Mouse (Mus musculus) embryonic facial prominence, embryonic 14.5 days (tissue): ENCODE data around the gene Gse1. TPM values are rescaled to one million over a fixed set of nuclear protein-coding genes. Genes with fewer than 3 reads are reported as not detected.

Experiments used
- ATAC-seq: fragments of 200-750 bp; cut with Nextera tagmentation; 2 replicates; pipeline ENCODE4 v1.8.0; 2017; ENCODE audit warnings: low read depth, moderate number of reproducible peaks, moderate TSS enrichment
- DNase-seq: peaks from one replicate; pipeline ENCODE4 v3.0.0-alpha.2; 2015; ENCODE audit warnings: low spot score
- H3K27ac ChIP-seq: fragments of 300-500 bp; sonication (generic); replicated peaks from 2 replicates; pipeline ENCODE4 v1.5.1; 2014; ENCODE audit warnings: low read depth, mild to moderate bottlenecking, low read length, moderate library complexity
- H3K27me3 ChIP-seq: fragments of 300-500 bp; sonication (generic); replicated peaks from 2 replicates; pipeline ENCODE4 v1.6.1; 2014; ENCODE audit warnings: low read length; ENCODE audit not compliant: control insufficient read depth, insufficient read depth
- H3K36me3 ChIP-seq: fragments of 300-500 bp; sonication (generic); 2 replicates; pipeline ENCODE4 v1.6.1; 2014; ENCODE audit warnings: low read length, mixed read lengths; ENCODE audit not compliant: control insufficient read depth, insufficient read depth
- H3K4me1 ChIP-seq: fragments of 300-500 bp; sonication (generic); 2 replicates; pipeline ENCODE4 v1.6.1; 2014; ENCODE audit warnings: antibody characterized with exemption, low read length; ENCODE audit not compliant: control insufficient read depth, insufficient read depth
- H3K4me2 ChIP-seq: fragments of 300-500 bp; sonication (generic); 2 replicates; pipeline ENCODE4 v1.6.1; 2014; ENCODE audit warnings: low read depth, mild to moderate bottlenecking, low read length, moderate library complexity, mixed read lengths
- H3K4me3 ChIP-seq: fragments of 300-500 bp; sonication (generic); 2 replicates; pipeline ENCODE4 v1.5.1; 2014; ENCODE audit warnings: low read depth, mild to moderate bottlenecking, low read length
- H3K9ac ChIP-seq: fragments of 300-500 bp; sonication (generic); 2 replicates; pipeline ENCODE4 v1.6.1; 2014; ENCODE audit warnings: low read depth, mild to moderate bottlenecking, low read length, moderate library complexity, mixed read lengths
- H3K9me3 ChIP-seq: fragments of 300-500 bp; sonication (generic); 2 replicates; pipeline ENCODE4 v1.6.1; 2016; ENCODE audit warnings: low read length; ENCODE audit not compliant: control insufficient read depth
- WGBS: fragments of 180-500 bp; shearing (Covaris S2); extraction: QIAGEN DNeasy Blood & Tissue Kit; methylation state at CpG from one replicate; pipeline ENCODE4 v1.1.7; 2014; 5-methylcytosine and 5-hydroxymethylcytosine counted together
- polyA plus RNA-seq: library from polyadenylated mRNA; unstranded; fragments of >200 nt; fragmentation: Nextera tagmentation; extraction: Ambion mirVana; gene quantifications from 2 replicates; pipeline ENCODE4 v1.2.1, GENCODE M21; 2014

The Gse1 gene
- polyA plus RNA-seq, 1 experiment from 2014 or later = 8.7 TPM

DNA sequence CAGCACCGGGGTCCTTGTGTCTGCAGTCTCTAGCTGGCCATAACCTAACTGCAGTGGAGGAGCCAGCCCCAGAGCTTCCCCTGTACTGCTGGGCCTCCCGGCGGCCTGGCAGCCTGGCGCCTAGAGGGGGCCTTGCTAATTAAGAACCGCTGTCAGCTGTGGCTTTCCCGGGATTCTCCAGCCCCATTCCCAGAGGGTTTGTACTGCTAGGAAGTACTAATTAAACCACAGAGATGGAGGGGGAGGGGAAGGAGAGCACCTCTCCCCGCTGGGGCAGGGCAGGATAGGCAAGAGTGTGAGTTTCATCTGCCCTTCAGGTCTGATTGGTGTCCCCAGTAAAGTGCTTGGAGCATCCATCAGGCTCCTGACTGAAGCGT is 335.1 kb downstream of the Gse1 start:
- peaks cover 56% of the 10 kb centered on the region for H3K4me1 ChIP-seq
- WGBS = 6% methylated on average over 8 of the region's 8 CpGs
- peaks cover 26% of the 10 kb centered on the region for H3K36me3 ChIP-seq
- 0 out of 2 replicates have a peak overlapping the region, but pooled peaks have one; percentile 40 for H3K9ac ChIP-seq
- DNase-seq (peak; percentile 91), ATAC-seq (peak; percentile 30)
- no peaks in the 10 kb centered on the region for H3K9me3 ChIP-seq
- peak overlapping the region; percentile 68 for H3K27ac ChIP-seq
- H3K4me2 ChIP-seq = peak overlapping the region; percentile 36
- H3K27me3 ChIP-seq = no peaks in the 10 kb centered on the region
- H3K4me3 ChIP-seq = no peak overlapping the region

DNA sequence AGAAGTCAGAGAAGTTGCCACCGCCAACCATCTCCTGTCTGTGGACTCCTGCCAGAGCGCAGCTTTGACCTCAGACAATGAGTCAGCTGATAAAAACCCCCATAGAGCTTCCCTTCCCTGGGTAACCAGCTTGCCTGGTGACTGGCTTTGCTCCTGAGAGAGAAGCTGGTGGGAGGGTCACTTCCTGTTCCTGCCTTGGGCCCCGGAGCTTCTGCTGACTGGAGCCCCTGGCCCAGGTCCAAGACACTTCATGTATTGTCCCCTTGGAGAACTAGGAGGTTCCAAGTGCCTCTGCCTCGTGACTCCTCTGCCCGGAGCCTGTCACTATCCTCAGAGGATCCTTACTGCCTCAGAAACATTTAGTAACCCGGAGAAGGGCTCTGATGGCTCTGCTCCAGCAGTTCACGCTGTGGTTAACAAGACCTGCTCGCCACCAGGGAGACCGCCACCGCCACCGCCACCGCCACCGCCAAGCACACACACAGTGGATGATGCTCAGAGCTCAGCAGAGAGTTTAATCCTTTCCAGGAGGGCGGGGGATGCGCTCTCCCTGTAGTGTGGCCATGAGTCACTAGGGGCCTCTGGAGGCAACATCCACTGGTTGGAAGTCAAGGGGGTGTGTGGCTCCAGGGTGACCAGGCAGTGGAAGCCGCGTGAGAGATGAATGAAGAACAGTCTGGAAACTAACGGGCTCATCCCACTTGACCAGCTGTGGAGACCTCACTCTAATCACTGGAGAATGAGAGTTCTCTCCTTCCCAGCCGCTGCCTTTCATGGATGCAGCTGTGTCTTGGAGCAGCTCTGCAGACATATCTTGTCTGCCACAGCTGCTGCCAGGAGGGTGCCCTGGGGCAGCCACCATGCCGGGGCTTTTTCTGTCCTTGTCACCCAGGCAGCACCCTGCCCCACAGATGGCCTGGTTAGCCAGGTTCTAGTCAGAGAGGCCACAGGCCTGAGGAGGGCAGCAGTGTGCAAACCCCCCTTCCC is 335.9 kb downstream of the Gse1 start:
- Histone ChIP-seq H3K9me3 (no peaks in the 10 kb centered on the region), H3K36me3 (peaks cover 30% of the 10 kb centered on the region), H3K9ac (peak overlapping the region; percentile 40; the same call in 1 of the 2 replicates), H3K4me1 (peaks cover 50% of the 10 kb centered on the region), H3K27ac (peak overlapping the region; percentile 68), H3K4me2 (peak overlapping the region; percentile 36), H3K4me3 (no peak overlapping the region), H3K27me3 (no peaks in the 10 kb centered on the region)
- peak; percentile 32 for ATAC-seq
- 19% methylated on average over 19 of the region's 20 CpGs for WGBS
- peak; percentile 90 for DNase-seq

DNA sequence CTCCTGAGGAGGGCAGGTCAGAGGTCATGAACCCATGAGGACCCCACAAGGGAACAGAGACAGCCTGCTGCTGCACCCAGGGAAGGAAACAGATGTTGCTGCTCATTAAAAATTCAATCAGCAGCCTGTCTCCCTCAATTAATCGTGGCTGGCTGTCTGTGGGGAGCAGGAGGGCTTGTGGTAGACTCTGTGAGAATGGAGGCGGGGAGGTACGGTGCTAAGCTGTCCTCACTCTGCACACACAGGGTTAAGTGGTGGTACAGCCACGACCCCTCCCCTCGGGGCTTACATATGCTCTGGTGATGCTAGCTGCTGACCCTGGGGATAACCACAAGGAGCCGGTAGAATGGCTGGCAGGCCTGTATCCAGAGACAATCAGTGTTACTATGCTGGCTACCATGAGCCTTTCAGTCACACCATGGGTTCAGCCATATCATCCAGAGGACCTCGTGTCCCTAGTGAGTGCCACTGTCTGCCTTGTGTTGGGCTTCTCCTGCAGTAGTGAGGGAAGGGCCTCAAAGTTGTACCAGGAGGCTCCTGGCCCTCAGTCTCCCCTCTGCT is 337.0 kb downstream of the Gse1 start:
- WGBS = 28% methylated on average over 5 of the region's 7 CpGs
- DNase-seq (peak; percentile 71), ATAC-seq (0 out of 2 replicates have a peak, but pooled peaks have one; percentile 20)
- Histone ChIP-seq H3K4me2 (no peak overlapping the region), H3K9ac (no peak overlapping the region), H3K4me3 (no peak overlapping the region), H3K36me3 (peaks cover 37% of the 10 kb centered on the region), H3K4me1 (peaks cover 40% of the 10 kb centered on the region), H3K9me3 (no peaks in the 10 kb centered on the region), H3K27me3 (no peaks in the 10 kb centered on the region), H3K27ac (peak overlapping the region; percentile 21; the same call in 1 of the 2 replicates)

- no peak for ATAC-seq
- H3K4me3 ChIP-seq = no peak overlapping the region
- H3K36me3 ChIP-seq = peaks cover 50% of the 10 kb centered on the region
- H3K4me2 ChIP-seq = no peak overlapping the region
- peaks cover 37% of the 10 kb centered on the region for H3K4me1 ChIP-seq
- H3K9me3 ChIP-seq = no peaks in the 10 kb centered on the region
- H3K27ac ChIP-seq = no peak overlapping the region
- no peak for DNase-seq
- no peak overlapping the region for H3K9ac ChIP-seq
- no peaks in the 10 kb centered on the region for H3K27me3 ChIP-seq
- WGBS = 75% methylated on average over 8 of the region's 8 CpGs
These were observed 338.4 kb downstream of the Gse1 start for GRCm38 (mm10) chr8:120566681-120567080.

GRCm38 (mm10) chr8:120567731-120568130 is 339.5 kb downstream of the Gse1 start:
- peaks cover 59% of the 10 kb centered on the region for H3K36me3 ChIP-seq
- 99% methylated on average over 17 of the region's 17 CpGs for WGBS

DNA sequence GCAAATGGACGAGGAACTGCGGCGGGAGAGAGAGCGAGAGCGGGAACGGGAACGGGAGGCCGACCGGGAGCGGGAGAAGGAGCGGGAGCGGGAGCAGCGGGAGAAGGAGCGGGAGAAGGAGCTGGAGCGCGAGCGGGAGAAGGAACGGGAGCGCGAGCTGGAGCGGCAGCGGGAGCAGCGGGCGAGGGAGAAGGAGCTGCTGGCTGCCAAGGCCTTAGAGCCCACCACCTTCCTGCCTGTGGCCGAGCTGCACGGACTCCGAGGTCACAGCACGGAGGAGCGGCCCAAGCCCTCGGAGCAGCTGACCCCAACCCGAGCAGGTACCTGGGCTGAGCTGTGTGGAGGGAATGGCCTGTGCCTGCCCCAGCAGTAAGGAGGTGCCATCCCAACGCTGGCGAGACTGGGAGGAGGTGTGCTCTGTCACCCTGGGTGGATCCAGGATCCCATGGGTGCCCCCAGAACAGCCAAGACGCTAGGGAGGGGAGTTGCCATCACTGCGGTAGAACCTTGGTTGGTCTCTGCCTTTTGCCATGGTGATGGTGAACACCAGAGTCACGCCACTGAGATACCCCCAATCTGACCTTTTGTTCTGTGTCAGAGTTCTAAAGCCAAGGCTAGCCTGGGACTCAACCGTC is 340.0 kb downstream of the Gse1 start:
- Histone ChIP-seq H3K4me1 (peaks cover 26% of the 10 kb centered on the region), H3K36me3 (peaks cover 64% of the 10 kb centered on the region), H3K27me3 (no peaks in the 10 kb centered on the region), H3K27ac (no peak overlapping the region), H3K9me3 (no peaks in the 10 kb centered on the region), H3K4me2 (no peak overlapping the region), H3K9ac (no peak overlapping the region), H3K4me3 (no peak overlapping the region)
- DNase-seq = no peak
- no peak for ATAC-seq
- WGBS = 98% methylated on average over 32 of the region's 37 CpGs

More at GRCm38 (mm10) chr8:120567731-120568130, 339.5 kb downstream of the Gse1 start:
- H3K4me2 ChIP-seq = no peak overlapping the region
- no peak overlapping the region for H3K27ac ChIP-seq
- DNase-seq (no peak), ATAC-seq (no peak)
- H3K27me3 ChIP-seq = no peaks in the 10 kb centered on the region
- no peak overlapping the region for H3K9ac ChIP-seq
- H3K9me3 ChIP-seq = no peaks in the 10 kb centered on the region
- H3K4me1 ChIP-seq = peaks cover 31% of the 10 kb centered on the region
- no peak overlapping the region for H3K4me3 ChIP-seq

DNA sequence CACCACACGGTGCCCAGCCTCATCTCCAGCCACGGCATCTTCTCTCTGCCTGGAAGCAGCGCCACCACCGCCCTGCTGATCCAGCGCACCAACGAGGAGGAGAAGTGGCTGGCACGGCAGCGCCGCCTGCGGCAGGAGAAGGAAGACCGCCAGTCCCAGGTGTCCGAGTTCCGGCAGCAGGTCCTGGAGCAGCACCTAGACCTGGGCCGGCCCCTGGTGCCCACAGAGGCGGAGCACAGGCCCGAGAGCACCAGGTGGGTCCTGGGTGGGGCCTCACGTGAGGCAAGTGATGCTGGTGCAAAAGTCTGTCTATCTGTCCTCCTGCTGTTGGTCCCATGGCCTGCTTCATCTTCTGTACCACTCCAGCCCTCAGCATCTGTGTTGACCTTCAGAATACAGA is 340.9 kb downstream of the Gse1 start:
- Histone ChIP-seq H3K4me3 (no peak overlapping the region), H3K4me2 (no peak overlapping the region), H3K27ac (no peak overlapping the region), H3K36me3 (peaks cover 73% of the 10 kb centered on the region), H3K4me1 (peaks cover 17% of the 10 kb centered on the region), H3K27me3 (no peaks in the 10 kb centered on the region), H3K9ac (no peak overlapping the region), H3K9me3 (no peaks in the 10 kb centered on the region)
- DNase-seq = no peak
- ATAC-seq = no peak
- WGBS = 93% methylated on average over 14 of the region's 17 CpGs

GRCm38 (mm10) chr8:120569939-120570715 is 341.9 kb downstream of the Gse1 start:
- Histone ChIP-seq H3K27ac (no peak overlapping the region), H3K4me3 (no peak overlapping the region), H3K4me1 (peaks cover 8% of the 10 kb centered on the region; the same call in 1 of the 2 replicates), H3K9me3 (no peaks in the 10 kb centered on the region), H3K4me2 (no peak overlapping the region), H3K9ac (no peak overlapping the region), H3K36me3 (peaks cover 83% of the 10 kb centered on the region), H3K27me3 (no peaks in the 10 kb centered on the region)
- DNase-seq = peak; percentile 56
- no peak for ATAC-seq
- WGBS = 57% methylated on average over 13 of the region's 13 CpGs
